Mouse (Mus musculus) layer of hippocampus, adult 2 months (tissue): ENCODE results near the gene Gcnt2. TPM values are rescaled to one million over a fixed set of nuclear protein-coding genes. Genes with fewer than 3 reads are reported as not detected.

Source experiments
- DNase-seq, 2 experiments: peaks; one replicate each; pipeline ENCODE4 v3.0.0; 2022; ENCODE audit warnings: low spot score in 2 of 2
- H3K27ac ChIP-seq: fragments of 200-600 bp; 2 replicates; pipeline ENCODE4 v1.8.1; 2022
- H3K4me3 ChIP-seq: fragments of 200-600 bp; 2 replicates; pipeline ENCODE4 v1.8.1; 2022; ENCODE audit warnings: mild to moderate bottlenecking
- CTCF ChIP-seq: fragments of 200-600 bp; conservative IDR thresholded peaks from 2 replicates; pipeline ENCODE4 v1.8.1; 2022; ENCODE audit warnings: antibody characterized with exemption, mild to moderate bottlenecking, moderate library complexity
- total RNA-seq, 2 experiments: library from RNA; stranded (reverse); gene quantifications; 2 replicates each; pipeline ENCODE4 v1.2.3; 2021

Gcnt2 gene
- total RNA-seq, 2 experiments from 2014 or later, result 16.3 to 17.0 TPM

DNA sequence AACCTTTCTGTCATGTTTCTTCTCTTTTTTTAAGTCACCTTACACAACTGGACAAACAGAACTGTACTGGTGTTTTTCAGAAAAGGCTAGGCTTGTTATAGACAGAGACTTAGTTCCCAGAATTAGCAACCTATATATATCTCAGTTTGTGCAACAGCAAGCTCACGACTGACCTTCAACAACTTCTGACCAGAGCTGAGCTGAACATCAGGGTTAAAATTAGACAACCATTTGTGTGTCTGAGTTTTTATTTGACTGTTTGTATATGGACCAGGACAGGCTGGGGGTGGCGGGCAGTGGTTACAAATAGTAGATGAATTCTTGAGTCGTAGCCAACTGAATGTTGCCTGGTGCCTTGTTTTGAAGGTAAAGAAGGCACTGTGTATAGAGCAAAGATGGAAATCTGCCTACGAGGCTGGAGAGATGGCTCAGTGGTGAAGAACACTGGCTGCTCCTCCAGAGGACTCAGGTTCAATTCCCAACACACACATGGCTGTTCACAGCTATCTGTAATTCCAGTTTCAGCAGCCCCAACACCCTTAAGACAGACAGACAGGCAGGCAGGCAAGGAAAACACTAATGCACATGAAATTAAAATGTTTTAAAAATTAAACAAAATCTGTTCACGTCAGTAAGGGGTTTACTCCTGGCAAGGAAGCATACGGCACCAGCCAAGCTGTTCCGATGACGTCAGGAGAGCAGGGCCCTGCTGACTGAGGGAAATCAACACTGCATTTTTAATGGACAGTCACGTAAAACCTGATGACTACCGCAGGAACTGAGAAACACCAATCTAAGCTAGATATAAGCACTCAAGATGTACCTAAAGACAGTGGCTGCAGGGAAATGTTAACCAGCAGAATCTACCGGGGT is 79.2 kb downstream of the Gcnt2 start:
- DNase-seq, result peak; percentile 30 to 54

DNA sequence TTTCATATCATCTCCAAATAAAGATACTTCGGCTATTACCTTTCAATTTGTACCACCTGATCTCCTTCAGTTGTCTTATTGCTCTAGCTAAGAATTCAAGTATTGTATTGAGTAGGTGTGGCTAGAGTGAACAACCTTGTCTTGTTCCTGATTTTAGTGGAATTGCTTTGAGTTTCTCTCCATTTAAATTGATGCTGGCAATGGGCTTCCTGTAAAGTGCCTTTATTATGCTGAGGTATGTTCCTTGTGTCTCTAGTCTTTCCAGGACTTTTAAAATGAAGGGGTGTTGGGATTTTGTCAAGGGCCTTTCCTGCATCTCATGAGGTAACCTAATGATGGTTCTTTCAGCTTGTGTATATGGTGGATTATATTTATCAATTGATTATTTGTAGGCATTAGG is 83.5 kb downstream of the Gcnt2 start:
- no peak for TF ChIP-seq CTCF
- no peak for DNase-seq
- H3K27ac ChIP-seq, result no peak overlapping the region
- H3K4me3 ChIP-seq, result no peak overlapping the region

More for the DNA sequence above, 79.2 kb downstream of the Gcnt2 start:
- H3K4me3 ChIP-seq, result no peak overlapping the region
- TF ChIP-seq CTCF, result no peak
- H3K27ac ChIP-seq, result peak overlapping the region; percentile 11; the same call in 1 of the 2 replicates

DNA sequence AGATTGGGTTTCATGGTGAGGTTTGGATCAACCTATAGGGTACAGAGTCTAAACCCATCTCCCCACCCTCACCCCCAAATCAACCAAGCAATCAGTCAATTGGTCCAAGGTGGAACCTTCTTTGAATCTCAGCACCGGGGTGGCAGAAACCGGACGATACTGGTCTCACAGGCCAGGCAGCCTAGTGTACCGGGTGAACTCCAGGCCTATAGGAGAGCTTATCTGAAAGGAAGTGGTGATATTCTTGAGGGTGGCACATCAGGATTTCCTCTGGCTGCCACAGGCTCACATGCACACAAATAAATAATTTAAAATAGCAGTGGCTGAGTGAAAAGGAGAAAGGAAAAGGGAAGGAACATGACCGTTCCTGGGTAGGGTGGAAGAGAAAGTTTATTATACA is 84.4 kb downstream of the Gcnt2 start:
- DNase-seq, result no peak
- peak overlapping the region; percentile 69; the same call in 1 of the 2 replicates for H3K27ac ChIP-seq
- no peak for TF ChIP-seq CTCF
- H3K4me3 ChIP-seq, result no peak overlapping the region

DNA sequence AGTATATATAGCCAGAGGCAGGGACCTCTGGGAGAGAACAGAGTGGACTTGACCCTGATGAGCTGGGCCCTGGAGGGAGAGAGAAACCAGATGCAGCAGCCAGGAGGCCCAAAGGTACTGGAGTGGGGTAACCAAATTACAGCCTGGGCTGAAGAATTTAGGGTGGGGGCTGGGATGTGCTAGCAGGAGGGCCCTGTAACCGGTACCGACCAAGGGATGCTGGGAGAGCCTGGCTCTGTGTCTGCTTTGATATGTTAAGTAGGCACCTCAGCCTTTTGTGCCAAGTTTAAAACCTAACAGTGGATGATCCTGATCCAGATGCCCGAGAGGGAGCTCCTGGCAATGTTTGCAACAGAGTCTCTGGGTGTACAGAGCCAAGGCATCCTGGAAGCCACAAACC is 84.8 kb downstream of the Gcnt2 start:
- Histone ChIP-seq H3K27ac (peak overlapping the region; percentile 69; the same call in 1 of the 2 replicates), H3K4me3 (no peak overlapping the region)
- TF ChIP-seq CTCF, result no peak
- no peak for DNase-seq

DNA sequence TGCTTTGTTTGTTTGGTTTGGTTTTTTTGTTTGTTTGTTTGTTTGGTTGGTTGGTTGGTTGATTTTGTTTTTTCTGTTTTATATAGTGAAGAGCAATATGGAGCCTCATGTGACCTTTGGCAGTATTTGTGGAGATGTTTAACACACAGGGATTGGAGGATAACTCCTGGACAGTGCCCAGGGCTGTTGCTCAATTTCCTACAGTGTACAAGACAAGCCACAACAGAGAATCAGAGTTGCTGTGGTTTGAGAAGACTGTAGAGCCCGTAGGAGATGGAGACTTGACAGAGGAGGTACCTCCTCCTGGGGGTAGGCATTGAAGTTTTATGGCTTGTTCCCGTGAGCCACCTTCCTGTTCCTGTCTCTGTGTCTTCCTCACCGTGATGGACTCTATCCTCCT is 87.0 kb downstream of the Gcnt2 start:
- H3K27ac ChIP-seq, result no peak overlapping the region

DNA sequence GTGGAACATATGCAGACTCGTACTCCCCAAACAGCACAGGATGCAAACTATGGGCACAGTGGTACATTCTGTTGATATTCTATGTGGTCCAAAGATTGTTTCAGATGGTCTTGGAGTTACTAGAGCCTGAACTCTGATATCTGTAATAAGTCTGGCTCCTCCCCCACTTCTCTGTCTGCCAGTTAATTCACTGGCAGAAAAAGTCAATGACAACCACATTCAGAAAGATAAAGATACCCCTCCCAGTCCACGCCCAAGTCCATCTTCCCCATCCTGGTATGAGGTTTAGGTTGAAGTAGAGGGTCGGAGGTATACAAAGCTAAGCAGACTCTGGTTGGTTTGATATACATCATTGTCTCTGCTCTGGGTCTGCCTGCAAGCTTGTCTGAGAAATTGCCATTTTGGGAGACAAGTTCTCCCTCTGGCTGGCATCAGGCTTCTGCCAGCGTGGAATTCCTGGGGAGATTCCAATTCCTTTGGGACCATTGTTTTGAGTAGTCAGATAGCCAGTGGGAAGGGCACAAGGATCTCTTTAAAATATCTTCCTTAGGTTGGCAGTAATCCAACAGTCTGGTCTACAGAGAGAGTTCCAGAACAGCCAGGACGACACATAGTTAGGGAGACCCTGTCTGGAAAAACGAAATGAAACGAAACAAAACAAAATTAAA is 88.1 kb downstream of the Gcnt2 start:
- H3K4me3 ChIP-seq, result no peak overlapping the region
- no peak for DNase-seq
- TF ChIP-seq CTCF, result no peak
- peak overlapping the region; percentile 6; the same call in 1 of the 2 replicates for H3K27ac ChIP-seq

More for the DNA sequence above, 87.0 kb downstream of the Gcnt2 start:
- TF ChIP-seq CTCF, result no peak
- no peak overlapping the region for H3K4me3 ChIP-seq
- DNase-seq, result no peak

DNA sequence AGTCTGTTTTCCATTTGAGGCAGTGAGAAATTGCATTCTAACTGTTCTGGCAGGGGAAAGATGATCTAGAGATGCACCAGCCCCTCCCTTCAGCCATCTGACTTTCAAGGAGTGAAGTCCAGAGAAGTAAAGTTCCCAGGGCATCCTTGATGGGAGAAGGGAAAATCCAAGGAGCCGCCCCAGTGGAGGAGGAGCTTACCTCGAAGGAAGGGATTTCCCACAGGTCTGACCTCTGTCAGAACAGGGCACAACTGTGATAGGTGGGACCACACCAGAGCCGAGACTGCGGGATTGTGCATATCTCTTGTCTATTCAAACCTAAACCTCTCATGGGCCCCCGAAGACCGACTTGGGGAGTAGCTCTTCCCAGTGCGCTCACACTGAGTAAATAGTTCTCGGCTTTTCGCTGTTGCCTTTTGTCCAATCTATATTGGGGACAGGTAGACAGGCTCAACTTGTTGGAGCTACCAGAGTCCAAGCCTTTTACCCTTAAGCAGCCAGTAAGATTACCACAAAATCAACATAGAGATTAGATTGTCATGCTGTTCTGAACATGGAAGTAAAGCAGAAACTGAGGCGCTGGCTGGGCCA is 91.9 kb downstream of the Gcnt2 start:
- Histone ChIP-seq H3K4me3 (no peak overlapping the region), H3K27ac (0 out of 2 replicates have a peak overlapping the region, but pooled peaks have one; percentile 32)
- no peak for DNase-seq
- TF ChIP-seq CTCF, result no peak

DNA sequence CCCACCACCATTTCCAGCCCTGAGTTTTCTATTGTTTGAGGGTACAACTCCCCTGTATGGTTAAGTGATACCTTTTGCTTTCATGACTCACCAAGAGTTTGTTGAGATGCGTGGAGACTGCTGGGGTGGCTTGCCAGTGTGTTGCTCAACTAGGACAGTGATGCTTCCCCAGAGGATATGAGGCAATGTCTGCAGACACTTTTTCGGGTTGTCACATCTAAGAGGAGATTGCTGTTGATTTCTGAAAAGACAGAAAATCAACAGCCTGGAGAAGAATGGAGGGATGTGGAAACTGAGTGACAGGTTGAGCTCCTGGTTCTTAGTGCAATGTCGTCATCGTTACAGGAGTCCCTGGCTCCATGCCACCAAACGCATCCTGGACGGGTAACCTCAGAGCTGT is 93.7 kb downstream of the Gcnt2 start:
- no peak overlapping the region for H3K27ac ChIP-seq
- H3K4me3 ChIP-seq, result no peak overlapping the region
- TF ChIP-seq CTCF, result no peak
- DNase-seq, result no peak

DNA sequence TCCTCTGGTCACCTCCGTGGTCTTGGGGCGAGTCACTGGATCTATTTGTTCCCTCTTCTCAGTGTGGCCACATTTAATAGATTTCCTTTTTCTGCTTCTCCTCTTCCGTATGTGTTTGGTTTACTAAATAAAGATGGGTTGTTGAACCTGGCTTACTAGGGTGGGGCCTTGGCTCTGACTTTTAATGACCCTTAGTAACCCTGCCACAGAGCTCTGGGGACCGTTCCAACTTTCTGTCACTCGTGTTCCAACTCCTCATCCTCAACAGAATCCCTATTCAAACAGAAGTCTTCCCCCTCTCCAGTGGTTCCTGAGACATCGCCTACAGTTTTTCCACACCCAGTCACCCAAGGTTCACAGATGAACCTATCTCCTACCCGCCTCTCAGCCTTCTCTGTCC is 96.2 kb downstream of the Gcnt2 start:
- TF ChIP-seq CTCF, result no peak
- no peak for DNase-seq

DNA sequence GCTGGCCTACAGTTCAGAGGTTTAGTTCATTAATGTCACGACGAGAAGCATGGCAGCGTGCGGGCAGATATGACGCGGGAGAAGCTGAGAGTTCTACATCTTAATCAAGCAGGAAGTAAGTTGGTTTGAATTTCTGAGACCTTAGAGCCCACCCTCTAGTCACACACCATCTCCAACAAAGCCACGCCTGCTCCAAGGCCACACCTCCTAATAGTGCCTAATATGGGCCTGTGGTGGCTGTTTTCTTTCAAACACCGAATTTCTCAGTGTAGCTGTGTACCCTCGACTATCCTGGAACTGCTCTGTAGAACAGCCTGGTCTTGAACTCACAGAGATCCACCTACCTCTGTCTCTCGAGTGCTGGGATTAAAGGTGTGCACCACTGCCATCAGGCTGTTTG is 108.1 kb downstream of the Gcnt2 start:
- no peak for DNase-seq
- Histone ChIP-seq H3K27ac (no peak overlapping the region), H3K4me3 (no peak overlapping the region)
- TF ChIP-seq CTCF, result no peak

More for the DNA sequence above, 96.2 kb downstream of the Gcnt2 start:
- Histone ChIP-seq H3K4me3 (no peak overlapping the region), H3K27ac (no peak overlapping the region)

DNA sequence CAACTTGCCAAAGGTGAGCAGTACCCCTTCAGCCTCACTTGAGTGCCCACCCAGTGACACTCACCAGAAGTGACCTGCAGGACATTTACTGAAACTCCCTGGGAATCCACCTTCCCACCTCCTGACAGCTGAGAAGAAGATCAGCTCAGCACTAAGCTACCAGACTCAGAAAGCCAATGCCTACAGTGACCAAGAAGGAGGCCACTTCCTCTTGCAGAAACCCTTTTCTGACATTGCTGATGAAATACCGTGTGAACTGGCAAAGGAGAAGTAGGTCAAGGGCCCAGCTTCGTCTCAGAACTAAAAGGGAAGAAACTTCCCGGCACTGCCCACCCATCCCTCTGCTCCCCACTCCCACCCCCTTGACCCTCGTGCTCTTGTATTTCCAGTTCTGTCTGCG is 109.0 kb downstream of the Gcnt2 start:
- Histone ChIP-seq H3K27ac (no peak overlapping the region), H3K4me3 (no peak overlapping the region)
- no peak for TF ChIP-seq CTCF

DNA sequence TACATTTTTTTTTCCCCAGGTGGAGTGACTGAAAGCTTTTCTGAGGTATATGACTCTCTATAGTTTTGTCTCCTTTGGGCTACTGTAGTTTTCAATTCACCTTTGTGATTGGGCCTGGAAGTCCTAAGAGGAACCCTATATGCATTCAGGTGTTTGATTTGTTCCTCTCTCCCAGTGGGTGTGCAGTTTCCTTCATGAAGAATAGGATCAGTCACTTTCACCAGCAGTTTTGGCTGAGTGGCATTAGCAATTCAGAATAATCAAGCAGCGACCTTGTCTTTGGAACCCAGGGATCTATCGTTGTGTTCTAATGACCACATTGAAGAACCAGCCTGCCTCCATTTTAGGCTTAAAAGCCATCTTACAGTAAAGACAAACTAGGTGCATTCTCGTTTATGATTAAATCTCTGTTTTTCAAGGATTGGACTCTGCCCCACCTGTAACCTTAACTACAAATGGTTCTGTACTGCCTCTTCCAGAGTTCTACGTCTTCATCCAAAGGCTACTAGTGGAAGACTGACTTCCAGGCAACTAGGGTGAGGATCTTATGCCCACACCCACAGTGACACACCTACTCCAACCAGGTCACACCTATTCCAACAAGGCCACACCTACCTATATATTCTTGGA is 110.3 kb downstream of the Gcnt2 start:
- no peak for TF ChIP-seq CTCF
- DNase-seq, result no peak

More for the DNA sequence above, 109.0 kb downstream of the Gcnt2 start:
- no peak for DNase-seq

DNA sequence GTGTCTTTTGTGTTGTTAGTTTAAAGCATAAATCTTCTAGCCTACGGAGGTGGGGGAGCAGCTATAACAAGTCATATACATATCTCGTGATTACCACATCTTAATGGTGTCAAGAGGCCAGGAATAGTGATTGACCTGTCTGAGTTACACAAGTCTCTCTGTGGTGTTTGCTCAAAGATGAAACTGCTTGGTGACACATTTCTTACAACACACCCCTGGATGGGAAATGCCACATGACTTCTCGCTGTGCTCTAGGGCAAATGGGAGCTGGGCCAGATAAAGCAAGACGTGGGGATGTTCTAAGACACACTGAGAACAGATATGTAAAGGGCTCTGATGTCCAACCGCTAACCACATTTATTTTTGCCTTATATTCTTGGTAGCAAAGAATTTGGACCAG is 111.7 kb downstream of the Gcnt2 start:
- no peak overlapping the region for H3K27ac ChIP-seq
- TF ChIP-seq CTCF, result no peak

More for the DNA sequence above, 110.3 kb downstream of the Gcnt2 start:
- Histone ChIP-seq H3K27ac (no peak overlapping the region), H3K4me3 (no peak overlapping the region)

More for the DNA sequence above, 111.7 kb downstream of the Gcnt2 start:
- DNase-seq, result no peak
- H3K4me3 ChIP-seq, result no peak overlapping the region
